Mouse (Mus musculus): ENCODE results near the gene Dhrs11.
A peak's percentile ranks its signal among the peaks of the same experiment; 100 is the strongest.
"Not testable (repeated sequence)": the region's sequence is repeated elsewhere in the genome, so short reads cannot be mapped to it uniquely, and the experiment has no call there.

Gene Dhrs11

GRCm38 (mm10) chr11:84828516-84829399 lies at the start of gene Dhrs11:
TSS of gene Dhrs11 (minus strand) at chr11:84828994.
- peak; percentile 47 for ATAC-seq (ENCODE audit: low TSS enrichment)

GRCm38 (mm10) chr11:84876020-84876419 lies 47.2 kb upstream of the Dhrs11 start:
- ATAC-seq (ENCODE audit: low TSS enrichment), result not testable (repeated sequence)

- ATAC-seq (ENCODE audit: low TSS enrichment), result no peak
Observed at GRCm38 (mm10) chr11:84873042-84873833, 44.4 kb upstream of the Dhrs11 start.

- ATAC-seq (ENCODE audit: low TSS enrichment), result no peak
Observed at GRCm38 (mm10) chr11:84871548-84872069, 42.8 kb upstream of the Dhrs11 start.

GRCm38 (mm10) chr11:84871046-84871445 lies 42.3 kb upstream of the Dhrs11 start:
- ATAC-seq (ENCODE audit: low TSS enrichment), result peak; percentile 24; the same call in 1 of the 2 replicates

- peak; percentile 71 for ATAC-seq (ENCODE audit: low TSS enrichment)
Observed at GRCm38 (mm10) chr11:84870337-84871043, 41.7 kb upstream of the Dhrs11 start, which contains the start of gene Ggnbp2. TSS of gene Ggnbp2 (minus strand) at chr11:84870817.

GRCm38 (mm10) chr11:84869537-84870232 lies 40.9 kb upstream of the Dhrs11 start:
- ATAC-seq (ENCODE audit: low TSS enrichment), result peak; percentile 90

- no peak for ATAC-seq (ENCODE audit: low TSS enrichment)
Observed at GRCm38 (mm10) chr11:84868786-84869259, 40.0 kb upstream of the Dhrs11 start.

GRCm38 (mm10) chr11:84867586-84867985 lies 38.8 kb upstream of the Dhrs11 start:
- ATAC-seq (ENCODE audit: low TSS enrichment), result no peak

- ATAC-seq (ENCODE audit: low TSS enrichment), result no peak
Observed at GRCm38 (mm10) chr11:84865268-84865667, 36.5 kb upstream of the Dhrs11 start.

GRCm38 (mm10) chr11:84855285-84855684 lies 26.5 kb upstream of the Dhrs11 start:
- ATAC-seq (ENCODE audit: low TSS enrichment), result no peak

- no peak for ATAC-seq (ENCODE audit: low TSS enrichment)
Observed at GRCm38 (mm10) chr11:84847475-84848090, 18.8 kb upstream of the Dhrs11 start.

- no peak for ATAC-seq (ENCODE audit: low TSS enrichment)
Observed at GRCm38 (mm10) chr11:84846741-84847474, 18.1 kb upstream of the Dhrs11 start.

- no peak for ATAC-seq (ENCODE audit: low TSS enrichment)
Observed at GRCm38 (mm10) chr11:84839330-84839729, 10.5 kb upstream of the Dhrs11 start.

GRCm38 (mm10) chr11:84829495-84829894 lies 701 bp upstream of the Dhrs11 start:
- not testable (repeated sequence) for ATAC-seq (ENCODE audit: low TSS enrichment)

- ATAC-seq (ENCODE audit: low TSS enrichment), result no peak
Observed at GRCm38 (mm10) chr11:84827901-84828503, 792 bp downstream of the Dhrs11 start.

- ATAC-seq (ENCODE audit: low TSS enrichment), result no peak
Observed at GRCm38 (mm10) chr11:84827492-84827891, 1.3 kb downstream of the Dhrs11 start.

GRCm38 (mm10) chr11:84826185-84826584 lies 2.6 kb downstream of the Dhrs11 start:
- peak; percentile 48 for ATAC-seq (ENCODE audit: low TSS enrichment)

GRCm38 (mm10) chr11:84825261-84825807 lies 3.5 kb downstream of the Dhrs11 start:
- ATAC-seq (ENCODE audit: low TSS enrichment), result no peak

Measured in frontal cortex, adult (tissue).